Mouse (Mus musculus): ENCODE data around the gene Igfn1.
A peak's percentile ranks its signal among the peaks of the same experiment; 100 is the strongest.

The Igfn1 gene

GRCm38 (mm10) chr1:136006292-136006748 lies at the start of gene Igfn1:
Gene Igfn1, minus strand, starts transcription at chr1:136006342.
- no peak for DNase-seq (ENCODE audit: low read depth, low spot score)

GRCm38 (mm10) chr1:136055771-136056170 lies 49.6 kb upstream of the Igfn1 start:
- DNase-seq (ENCODE audit: low read depth, low spot score): no peak

- DNase-seq (ENCODE audit: low read depth, low spot score): no peak
Observed at GRCm38 (mm10) chr1:136052547-136052946, 46.4 kb upstream of the Igfn1 start, which contains the start of gene Cacna1s. Gene Cacna1s, plus strand, starts transcription at chr1:136052750.

GRCm38 (mm10) chr1:136051465-136051864 lies 45.3 kb upstream of the Igfn1 start:
- DNase-seq (ENCODE audit: low read depth, low spot score): peak; percentile 90

- DNase-seq (ENCODE audit: low read depth, low spot score): peak; percentile 50
Observed at GRCm38 (mm10) chr1:136051013-136051315, 44.8 kb upstream of the Igfn1 start.

GRCm38 (mm10) chr1:136050312-136051012 lies 44.3 kb upstream of the Igfn1 start, which contains the start of gene Ascl5:
Gene Ascl5, plus strand, starts transcription at chr1:136050804.
- DNase-seq (ENCODE audit: low read depth, low spot score): peak; percentile 22

GRCm38 (mm10) chr1:136047894-136048293 lies 41.8 kb upstream of the Igfn1 start:
- no peak for DNase-seq (ENCODE audit: low read depth, low spot score)

- DNase-seq (ENCODE audit: low read depth, low spot score): peak; percentile 44
Observed at GRCm38 (mm10) chr1:136047432-136047831, 41.3 kb upstream of the Igfn1 start.

- DNase-seq (ENCODE audit: low read depth, low spot score): peak; percentile 71
Observed at GRCm38 (mm10) chr1:136045774-136046173, 39.6 kb upstream of the Igfn1 start.

GRCm38 (mm10) chr1:136040874-136041273 lies 34.7 kb upstream of the Igfn1 start:
- DNase-seq (ENCODE audit: low read depth, low spot score): no peak

GRCm38 (mm10) chr1:136040452-136040851 lies 34.3 kb upstream of the Igfn1 start:
- no peak for DNase-seq (ENCODE audit: low read depth, low spot score)

GRCm38 (mm10) chr1:136038746-136039538 lies 32.8 kb upstream of the Igfn1 start:
- DNase-seq (ENCODE audit: low read depth, low spot score): no peak

- no peak for DNase-seq (ENCODE audit: low read depth, low spot score)
Observed at GRCm38 (mm10) chr1:136032961-136033360, 26.8 kb upstream of the Igfn1 start.

- DNase-seq (ENCODE audit: low read depth, low spot score): no peak
Observed at GRCm38 (mm10) chr1:136031697-136032096, 25.6 kb upstream of the Igfn1 start.

GRCm38 (mm10) chr1:136030201-136030600 lies 24.1 kb upstream of the Igfn1 start:
- no peak for DNase-seq (ENCODE audit: low read depth, low spot score)

GRCm38 (mm10) chr1:136018390-136019189 lies 12.4 kb upstream of the Igfn1 start:
- DNase-seq (ENCODE audit: low read depth, low spot score): peak; percentile 61

GRCm38 (mm10) chr1:136017907-136018313 lies 11.8 kb upstream of the Igfn1 start:
- peak; percentile 97 for DNase-seq (ENCODE audit: low read depth, low spot score)

- no peak for DNase-seq (ENCODE audit: low read depth, low spot score)
Observed at GRCm38 (mm10) chr1:136017307-136017706, 11.2 kb upstream of the Igfn1 start.

GRCm38 (mm10) chr1:136014796-136015502 lies 8.8 kb upstream of the Igfn1 start:
- no peak for DNase-seq (ENCODE audit: low read depth, low spot score)

GRCm38 (mm10) chr1:136013513-136013912 lies 7.4 kb upstream of the Igfn1 start:
- DNase-seq (ENCODE audit: low read depth, low spot score): no peak

GRCm38 (mm10) chr1:136010247-136010646 lies 4.1 kb upstream of the Igfn1 start:
- DNase-seq (ENCODE audit: low read depth, low spot score): no peak
